Comparison of ENCODE assay signal across 8 mouse cellular contexts in the genomic region with DNA sequence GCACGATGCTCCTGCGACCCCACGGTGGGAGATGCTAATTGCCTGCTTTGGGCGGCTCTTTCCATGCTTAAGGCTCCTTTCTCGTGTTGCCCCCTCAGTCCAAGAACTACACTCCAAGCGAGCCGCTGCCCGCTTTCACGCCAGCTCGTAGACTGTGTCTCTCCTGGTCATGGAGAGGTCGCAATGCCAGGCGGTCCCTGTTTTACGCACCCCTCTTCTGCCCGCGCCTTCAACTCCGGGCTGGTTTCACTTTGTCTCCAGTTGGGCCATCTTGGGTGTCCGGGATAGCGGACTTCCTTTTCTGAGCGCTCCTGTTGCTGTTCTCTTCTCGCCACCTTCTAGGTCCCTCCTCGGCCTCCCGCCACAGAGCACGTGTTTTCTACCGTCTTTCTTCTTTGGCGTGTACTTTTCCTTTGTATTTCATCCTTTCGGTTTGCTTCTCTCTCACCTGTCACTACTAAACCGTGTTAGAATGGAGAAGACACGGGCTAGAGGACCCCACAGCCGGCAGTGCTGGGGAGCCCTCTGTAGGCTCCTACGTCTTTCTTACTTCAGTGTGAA. TPM values are rescaled to one million over a fixed set of nuclear protein-coding genes. Genes with fewer than 3 reads are reported as not detected.
DNase-seq lines count a peak whose midpoint lies in the region; ATAC-seq and TF ChIP-seq lines count a peak whose summit lies in the region.

No protein-coding gene starts in this region.

- no peak for DNase-seq in layer of hippocampus, adult 2 months (ENCODE audit: low spot score in 2 of 2)
- no peak for DNase-seq in layer of hippocampus, adult 8-10 months (ENCODE audit: low spot score in 2 of 2)
- DNase-seq in limb, embryonic 10.5 days (ENCODE audit: low spot score), result no peak
- DNase-seq in left cerebral cortex, postnatal 14 days (ENCODE audit: low spot score in 2 of 2), result no peak
- no peak for DNase-seq in cerebellum, adult 11 months

- H3K36me3 ChIP-seq in heart, embryonic 11.5 days (ENCODE audit: control insufficient read depth, insufficient read depth, low read length), result no peaks in the 10 kb centered on the region
- no peaks in the 10 kb centered on the region for H3K36me3 ChIP-seq in limb, embryonic 10.5 days

- intact Hi-C loops in left cerebral cortex, postnatal 14 days (cut with DNase I), result loop anchor here (2.0 to 5.0 kb wide), 2 partner anchors 88 to 106 kb away; no protein-coding TSS in a partner anchor

- H3K9me3 ChIP-seq in heart, embryonic 11.5 days (replicated peaks; ENCODE audit: control insufficient read depth, low read length), result no peaks in the 10 kb centered on the region
- no peaks in the 10 kb centered on the region for H3K9me3 ChIP-seq in limb, embryonic 10.5 days (replicated peaks)

- H3K4me1 ChIP-seq in heart, embryonic 11.5 days (ENCODE audit: control insufficient read depth, insufficient read depth, low read length), result peaks cover 8% of the 10 kb centered on the region; the same call in 1 of the 2 replicates
- H3K4me1 ChIP-seq in limb, embryonic 10.5 days, result peaks cover 37% of the 10 kb centered on the region

- H3K27me3 ChIP-seq in heart, embryonic 11.5 days (ENCODE audit: control insufficient read depth, insufficient read depth, low read length), result peaks cover 21% of the 10 kb centered on the region
- H3K27me3 ChIP-seq in limb, embryonic 10.5 days (ENCODE audit: low read depth, poor library complexity, severe bottlenecking), result peaks cover 81% of the 10 kb centered on the region

- H3K27ac ChIP-seq in layer of hippocampus, adult 2 months, result peak overlapping the region; percentile 86
- H3K27ac ChIP-seq in heart, embryonic 11.5 days (ENCODE audit: low read depth, low read length), result no peak overlapping the region
- H3K27ac ChIP-seq in limb, embryonic 10.5 days, result peak overlapping the region; percentile 67

- H3K9ac ChIP-seq in heart, embryonic 11.5 days (ENCODE audit: low read depth, low read length), result peak overlapping the region; percentile 62

- peak overlapping the region; percentile 55 for H3K4me3 ChIP-seq in layer of hippocampus, adult 2 months
- peak overlapping the region; percentile 61 for H3K4me3 ChIP-seq in heart, embryonic 11.5 days (ENCODE audit: low read depth, low read length)
- H3K4me3 ChIP-seq in limb, embryonic 10.5 days, result peak overlapping the region; percentile 58

- no peak for TF ChIP-seq CTCF in layer of hippocampus, adult 2 months (conservative IDR thresholded peaks at IDR 0.05)

- peak; percentile 51 for ATAC-seq in activated CD4-positive, CD25-positive, alpha-beta regulatory T cell, adult 4 months
- ATAC-seq in heart, embryonic 11.5 days (replicated peaks; ENCODE audit: insufficient number of reproducible peaks, low FRiP score, low TSS enrichment), result 0 out of 2 replicates have a peak, but pooled peaks have one; percentile 29
- ATAC-seq in megakaryocyte progenitor cell, adult 5-6 weeks (replicated peaks; ENCODE audit: poor library complexity), result peak; percentile 56

- 4% methylated on average over 30 of the region's 30 CpGs for WGBS in heart, embryonic 11.5 days (ENCODE audit: insufficient replicate concordance)
- WGBS in limb, embryonic 10.5 days, result 5% methylated on average over 30 of the region's 30 CpGs

- H3K4me2 ChIP-seq in heart, embryonic 11.5 days, result peak overlapping the region; percentile 97

RNA-seq across cellular contexts. Expression of a gene that starts 46.9 kb away (rescaled TPM):
- 10 to 100 TPM; 18.7 to 21.3 TPM for total RNA-seq in layer of hippocampus, adult 2 months (2021)
- 10 to 100 TPM; 15.5 to 21.1 (median 17.4) TPM for total RNA-seq in layer of hippocampus, adult 8-10 months (2022)
- 100 to 1,000 TPM; 161 to 189 TPM for polyA plus RNA-seq in activated CD4-positive, CD25-positive, alpha-beta regulatory T cell, adult 4 months (2017; shearing (Covaris generic))
- polyA plus RNA-seq in heart, embryonic 11.5 days (2014; fragmentation: Nextera tagmentation; extraction: Ambion mirVana), result 49.8 and 52.4 TPM in 2 replicates
- polyA plus RNA-seq in limb, embryonic 10.5 days (2016; fragmentation: Nextera tagmentation; extraction: Ambion mirVana), result 114 and 115 TPM in 2 replicates
- 128 and 137 TPM in 2 replicates for total RNA-seq in megakaryocyte progenitor cell, adult 5-6 weeks (2015)
- 182 and 198 TPM in 2 replicates for total RNA-seq in megakaryocyte progenitor cell, adult 5-6 weeks (2017)
- 10 to 100 TPM; 12.4 to 14.9 TPM for total RNA-seq in left cerebral cortex, postnatal 14 days (2021)

Comparison
In these comparisons a context has a peak if more than half of its experiments do, and no peak if none do; other contexts are left out.
1. RNA of a gene that starts 46.9 kb away (total RNA-seq): 128 to 198 TPM in megakaryocyte progenitor cell, adult 5-6 weeks; 18.7 to 21.3 TPM in layer of hippocampus, adult 2 months, 15.5 to 21.1 TPM in layer of hippocampus, adult 8-10 months and 12.4 to 14.9 TPM in left cerebral cortex, postnatal 14 days; every median in the first group is over 4 times any median in the second.
2. Peak in every context shown above with its lines, with median percentiles within 50 percentile points of each other: H3K4me3 ChIP-seq and ATAC-seq.